Mouse (Mus musculus) lung, postnatal 10 days (tissue): ENCODE data around the gene Yif1a.
"Not testable (repeated sequence)": the region's sequence is repeated elsewhere in the genome, so short reads cannot be mapped to it uniquely, and the experiment has no call there.

Experiments used
- DNase-seq: peaks from one replicate; pipeline ENCODE4 v3.0.0; 2021

Yif1a gene

GRCm38 (mm10) chr19:5086533-5086932 is 1.8 kb upstream of the Yif1a start:
- not testable (repeated sequence) for DNase-seq

- DNase-seq = no peak
These were observed 986 bp downstream of the Yif1a start for GRCm38 (mm10) chr19:5089324-5089723.

- no peak for DNase-seq
These were observed 3.7 kb downstream of the Yif1a start for GRCm38 (mm10) chr19:5092083-5092482.

DNA sequence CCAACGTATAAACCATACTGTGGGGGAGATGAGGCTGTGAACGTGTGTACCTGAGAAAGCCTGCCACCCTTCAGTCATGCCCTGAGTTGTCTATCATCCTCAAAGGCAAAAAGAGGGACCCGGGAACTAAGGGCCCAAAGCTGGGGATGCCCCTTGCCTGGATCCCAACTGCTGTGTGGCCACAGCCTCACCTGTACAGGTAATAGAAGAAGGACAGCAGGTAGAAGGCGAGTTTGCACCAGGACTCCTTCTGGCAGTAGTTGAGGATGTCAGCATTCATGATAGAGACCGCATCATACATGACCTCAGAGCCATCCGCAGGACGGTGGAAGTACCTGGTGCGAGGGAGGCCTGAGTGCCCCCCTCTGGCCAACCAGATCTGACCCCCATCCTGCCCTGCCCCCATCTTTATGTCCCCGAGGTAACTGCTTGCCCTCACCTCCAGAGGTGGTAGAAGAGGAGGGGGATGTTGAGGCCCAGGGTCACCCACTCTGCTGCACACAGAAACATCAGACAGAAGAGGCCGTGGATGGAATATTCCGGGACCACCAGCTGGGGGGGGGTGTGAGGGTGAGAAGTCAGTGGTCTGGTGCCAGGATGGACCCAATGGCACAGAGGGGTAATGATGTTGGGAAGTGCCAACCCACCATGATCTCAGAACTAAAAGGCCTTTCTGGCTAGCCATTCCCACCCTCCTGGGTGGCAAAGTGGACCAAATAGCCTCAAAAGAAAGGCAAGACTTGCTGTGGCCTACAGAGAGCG is 5.3 kb downstream of the Yif1a start:
- no peak for DNase-seq

- DNase-seq = peak; percentile 96
These were observed 5.9 kb downstream of the Yif1a start for GRCm38 (mm10) chr19:5094243-5094632.

- DNase-seq = no peak
These were observed 6.5 kb downstream of the Yif1a start for GRCm38 (mm10) chr19:5094746-5095417.

- no peak for DNase-seq
These were observed 7.6 kb downstream of the Yif1a start for GRCm38 (mm10) chr19:5095887-5096474.

DNA sequence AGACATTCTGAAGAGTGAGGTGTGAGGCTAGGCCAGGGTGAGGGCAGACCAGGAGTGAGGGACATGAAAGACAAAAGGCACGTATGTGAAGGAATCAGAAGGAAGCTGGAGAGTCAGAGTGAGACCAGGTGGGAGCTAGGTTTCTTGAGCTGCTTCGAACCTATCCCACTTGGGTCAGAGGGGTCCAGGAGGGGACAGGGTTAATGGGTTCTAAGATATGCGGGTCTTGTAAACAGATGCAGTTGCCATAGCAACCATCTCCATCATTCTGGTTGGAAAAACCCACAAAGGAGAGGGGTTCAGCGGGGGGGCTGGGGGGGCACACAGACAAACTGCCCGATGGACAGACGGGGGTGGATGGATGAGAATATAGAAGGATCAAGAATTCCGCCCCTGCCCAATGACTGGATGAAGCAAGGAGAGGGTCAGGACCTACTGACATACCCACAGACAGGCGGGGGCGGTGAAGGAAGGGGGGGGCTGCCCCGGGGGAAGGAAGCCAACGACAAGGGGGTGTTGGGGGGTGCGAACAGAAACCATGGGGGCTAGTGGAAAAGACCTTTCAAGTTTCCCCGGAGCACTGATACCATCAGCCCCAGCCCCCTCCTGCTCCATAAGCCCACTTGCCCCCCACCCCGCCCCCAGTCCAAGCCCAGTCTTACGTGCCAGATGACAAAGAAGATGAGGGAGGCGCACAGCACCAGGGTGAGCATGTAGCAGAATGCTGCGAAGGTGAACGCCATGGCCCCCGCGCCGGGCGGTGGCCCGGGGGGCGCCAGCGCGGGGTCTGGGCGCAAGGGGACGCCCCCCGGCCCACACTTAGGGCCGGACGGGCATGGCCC is 9.4 kb downstream of the Yif1a start:
- no peak for DNase-seq

- peak; percentile 73 for DNase-seq
These were observed 10.2 kb downstream of the Yif1a start, which contains the start of gene Cnih2 for GRCm38 (mm10) chr19:5098363-5099143. Gene Cnih2, minus strand, starts transcription at chr19:5098521.

DNA sequence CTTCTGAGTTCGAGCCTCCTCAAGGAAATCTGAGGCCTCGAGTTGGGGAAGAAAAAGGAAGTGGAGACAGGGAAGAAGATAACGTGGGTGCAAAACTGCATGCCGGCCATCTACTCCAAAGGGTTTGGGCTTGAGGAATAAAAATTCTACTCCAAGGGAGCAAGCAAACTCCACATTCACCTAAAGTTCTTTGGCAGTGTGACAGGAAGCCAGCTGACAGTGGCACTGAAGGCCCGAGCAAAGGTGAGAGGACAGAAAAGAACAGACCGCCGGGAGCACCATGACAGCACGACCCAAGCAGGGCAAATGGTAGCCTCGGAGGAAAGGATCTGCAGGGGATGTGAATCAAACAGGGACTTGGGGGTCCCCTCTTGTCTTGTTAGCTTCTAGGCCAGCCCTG is 17.7 kb downstream of the Yif1a start:
- DNase-seq = no peak

- peak; percentile 99 for DNase-seq
These were observed 18.4 kb downstream of the Yif1a start, which contains the start of gene Rab1b for GRCm38 (mm10) chr19:5106731-5107191. Gene Rab1b, minus strand, starts transcription at chr19:5107072.

DNA sequence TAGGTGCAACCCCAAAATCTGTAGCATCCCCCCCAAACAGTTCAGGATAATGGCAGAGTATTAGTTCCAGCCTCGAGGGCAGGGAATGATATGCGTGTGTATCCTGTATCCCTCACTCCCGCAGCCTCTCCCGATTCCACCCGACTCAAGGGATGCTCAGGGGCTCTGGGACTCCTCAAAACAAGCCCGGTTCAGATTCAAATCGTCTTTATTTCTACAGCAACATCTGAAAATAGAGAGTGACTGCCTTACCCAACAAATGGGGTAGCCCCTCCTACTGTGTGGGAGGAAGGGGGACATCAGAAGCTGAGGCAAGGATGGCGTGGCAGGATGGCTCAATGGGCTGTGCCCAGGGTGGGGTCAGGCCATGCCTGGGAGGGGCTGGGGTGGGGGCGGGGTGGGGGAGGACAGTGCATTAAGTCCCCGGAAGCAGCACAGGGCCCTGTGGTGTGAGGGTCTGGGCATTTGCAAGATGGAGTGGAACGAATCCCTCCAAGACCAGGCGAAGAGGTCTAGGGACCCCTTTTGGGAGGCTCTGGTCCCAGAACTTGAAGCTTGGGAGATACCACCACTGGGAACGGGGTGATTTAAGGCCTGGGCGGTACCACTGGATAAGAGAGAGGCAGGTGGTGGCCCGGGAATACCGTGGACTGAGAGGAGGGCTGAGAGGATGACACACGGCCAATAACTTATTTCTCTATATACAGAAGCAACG is 19.4 kb downstream of the Yif1a start:
- no peak for DNase-seq

DNA sequence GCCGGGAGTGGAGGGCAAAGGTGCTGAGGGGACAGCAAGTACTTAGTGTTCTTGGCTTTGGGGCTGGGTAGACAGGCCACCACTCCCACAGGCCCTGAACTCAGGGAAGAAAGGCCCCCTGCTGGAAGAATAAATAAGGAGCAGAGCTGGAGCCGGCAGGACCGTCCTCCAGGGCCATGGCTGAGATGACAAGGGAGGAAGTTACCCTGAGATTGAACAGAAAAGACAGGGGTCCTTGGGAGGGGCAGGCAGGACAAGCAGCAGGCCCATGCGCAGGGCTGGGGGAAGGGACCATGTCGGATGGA is 19.9 kb downstream of the Yif1a start:
- peak; percentile 76 for DNase-seq

DNA sequence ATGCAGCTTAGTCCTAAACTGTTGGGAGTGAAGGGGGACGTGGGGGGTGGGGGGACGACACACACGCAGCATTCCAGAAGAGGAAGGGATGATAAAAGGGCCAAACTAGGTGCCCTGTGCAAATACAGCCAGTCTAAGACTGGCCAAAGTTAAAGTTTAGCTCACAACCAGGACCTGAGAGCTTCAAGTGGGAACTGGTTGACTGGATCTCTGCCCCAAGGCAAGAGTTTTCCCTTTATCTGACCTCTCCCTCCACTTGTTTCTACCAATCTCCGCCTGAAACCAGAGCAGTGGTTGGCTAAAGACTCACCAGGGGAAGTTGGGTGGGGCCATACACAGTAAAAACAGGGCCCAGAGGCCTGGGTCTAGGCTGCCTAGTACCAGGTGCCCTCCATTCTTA is 20.4 kb downstream of the Yif1a start:
- DNase-seq = no peak

- DNase-seq = peak; percentile 58
These were observed 21.5 kb downstream of the Yif1a start for GRCm38 (mm10) chr19:5109659-5110453.

DNA sequence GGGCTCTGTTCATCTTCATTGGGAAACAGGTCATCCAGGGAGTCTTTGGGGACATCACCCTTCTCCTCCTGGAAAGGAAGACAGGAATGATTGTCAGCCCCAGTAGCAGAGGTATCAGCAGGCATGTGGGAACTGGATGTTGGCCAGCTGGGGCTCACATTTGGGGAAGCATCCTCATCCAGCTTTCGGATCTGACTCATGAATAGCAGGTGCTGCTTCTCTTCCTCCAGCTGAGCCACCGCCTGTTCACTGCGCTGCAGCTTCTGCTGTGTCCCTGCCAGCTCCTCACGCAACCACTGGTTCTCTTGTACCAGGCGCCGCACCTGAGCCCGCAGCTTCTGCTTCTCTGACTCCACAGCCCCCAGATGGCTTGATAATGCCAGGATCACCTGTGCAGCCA is 25.4 kb downstream of the Yif1a start:
- no peak for DNase-seq

- peak; percentile 94 for DNase-seq
These were observed 29.4 kb downstream of the Yif1a start for GRCm38 (mm10) chr19:5117494-5118383.

DNA sequence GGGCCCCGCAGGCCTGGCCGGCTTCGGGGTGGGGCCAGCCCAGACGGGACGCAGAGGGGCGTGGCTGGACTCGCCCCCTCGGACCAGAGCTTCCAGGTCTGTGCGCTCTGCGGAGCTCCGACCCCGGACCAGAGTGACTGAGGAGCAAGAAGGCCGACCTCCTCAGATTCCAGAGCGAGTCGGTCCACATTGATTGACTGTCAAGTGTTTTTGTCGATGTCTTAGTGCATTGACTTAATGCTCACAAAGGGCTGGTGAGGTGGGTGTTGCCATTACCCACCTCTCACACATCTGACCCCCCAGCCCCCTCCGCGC is 30.0 kb downstream of the Yif1a start, which contains the start of gene Klc2:
Gene Klc2 (minus strand): TSS at position 177 of the 315 bp plus-strand sequence.
- DNase-seq = no peak

- no peak for DNase-seq
These were observed 34.2 kb downstream of the Yif1a start for GRCm38 (mm10) chr19:5122492-5122891.

DNA sequence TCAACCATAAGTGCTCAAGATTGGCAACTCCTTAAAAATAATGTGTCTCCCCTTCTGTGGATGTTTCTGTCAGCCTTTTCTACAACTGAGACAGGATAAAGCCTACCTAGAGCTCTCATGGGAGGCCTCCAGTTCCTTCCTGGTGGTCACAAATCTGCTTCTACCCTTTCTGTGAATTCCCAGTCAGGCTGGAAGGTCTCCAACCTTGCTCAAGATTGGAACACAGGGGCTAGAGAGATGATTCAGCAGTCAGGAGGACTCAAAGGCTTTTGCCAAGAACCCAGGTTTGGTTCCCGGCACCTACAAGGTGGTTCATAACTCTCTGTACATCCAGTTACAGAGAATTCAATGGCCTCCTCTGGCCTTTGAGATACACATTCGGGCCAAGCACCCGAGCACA is 34.9 kb downstream of the Yif1a start:
- no peak for DNase-seq
